Mouse (Mus musculus) bone marrow, adult 2 months (tissue): ENCODE data around the gene Smco4. TPM values are rescaled to one million over a fixed set of nuclear protein-coding genes. Genes with fewer than 3 reads are reported as not detected.

Experiments used
- H3K27ac ChIP-seq: fragments of 200-500 bp; 2 replicates; pipeline ENCODE4 v1.5.1; 2012; ENCODE audit warnings: low read depth, mild to moderate bottlenecking, control low read depth, inconsistent platforms, low read length; ENCODE audit not compliant: control insufficient read depth, poor library complexity, insufficient read depth
- H3K4me1 ChIP-seq: fragments of 200-500 bp; 2 replicates; pipeline ENCODE4 v1.6.1; 2011; ENCODE audit warnings: low read length; ENCODE audit not compliant: control insufficient read depth, insufficient read depth
- H3K4me3 ChIP-seq: fragments of 200-500 bp; replicated peaks from 2 replicates; pipeline ENCODE3; 2011; ENCODE audit warnings: mild to moderate bottlenecking, low read depth, low read length, control low read depth; ENCODE audit not compliant: control insufficient read depth
- CTCF ChIP-seq: fragments of 200-500 bp; IDR thresholded peaks from 2 replicates; pipeline ENCODE4 v1.5.1; 2011; ENCODE audit warnings: low read length, control low read depth; ENCODE audit not compliant: control insufficient read depth, insufficient read depth
- POLR2A ChIP-seq: fragments of 200-500 bp; IDR thresholded peaks from 2 replicates; pipeline ENCODE4 v1.6.1; 2011; ENCODE audit warnings: low read depth, mild to moderate bottlenecking, control low read depth, low read length, borderline replicate concordance; ENCODE audit not compliant: control insufficient read depth
- WGBS: fragments of 180-500 bp; shearing (Covaris S2); methylation state at CpG from one replicate; pipeline ENCODE4 v1.1.7; 2018; 5-methylcytosine and 5-hydroxymethylcytosine counted together
- polyA plus RNA-seq: library from polyadenylated mRNA; stranded (reverse); fragments of >200 nt; gene quantifications from 2 replicates; pipeline ENCODE4 v1.2.4, GENCODE M21; 2011; ENCODE audit warnings: low replicate concordance; ENCODE audit not compliant: missing spikeins, insufficient read depth, insufficient read length

Smco4 gene
- polyA plus RNA-seq, 1 experiment = 11.1 TPM

DNA sequence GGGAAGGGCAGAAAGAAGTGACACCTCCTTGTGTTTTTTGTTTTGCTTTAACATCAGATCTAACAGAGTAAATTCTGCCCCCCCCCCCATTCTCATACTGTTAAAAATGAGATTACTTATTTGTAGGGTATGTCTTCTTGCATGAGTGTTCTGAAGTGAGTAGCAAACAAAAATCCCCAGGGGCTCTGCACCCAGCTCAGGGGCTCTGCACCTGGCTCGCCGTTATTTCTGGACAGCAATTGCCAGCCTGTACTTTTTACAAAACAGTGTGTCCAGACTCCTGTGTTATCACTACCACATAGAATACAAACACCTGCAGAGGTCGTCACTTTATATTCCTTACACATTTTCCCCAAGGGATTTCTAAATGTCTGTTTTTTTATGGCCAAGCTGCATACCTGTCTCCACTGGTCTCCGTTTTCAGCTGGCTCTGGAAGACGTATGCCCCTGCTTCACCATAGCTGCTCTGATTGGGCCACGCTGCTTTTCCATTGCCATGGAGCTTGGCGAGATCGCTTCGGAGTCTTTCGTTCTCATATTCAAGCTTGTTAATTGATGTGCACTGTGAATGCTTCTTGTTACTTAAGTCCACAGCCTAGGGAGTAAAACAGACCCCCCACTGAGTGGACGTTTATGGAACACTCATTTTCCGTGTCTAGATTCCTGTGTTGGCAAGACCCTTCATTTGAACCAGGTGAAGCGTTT, 81.7 kb downstream of the Smco4 start:
- Histone ChIP-seq H3K4me3 (no peak overlapping the region), H3K4me1 (no peaks in the 10 kb centered on the region), H3K27ac (no peak overlapping the region)
- WGBS = 84% methylated on average over 13 of the region's 13 CpGs
- no peak for TF ChIP-seq CTCF
- TF ChIP-seq POLR2A = no peak

DNA sequence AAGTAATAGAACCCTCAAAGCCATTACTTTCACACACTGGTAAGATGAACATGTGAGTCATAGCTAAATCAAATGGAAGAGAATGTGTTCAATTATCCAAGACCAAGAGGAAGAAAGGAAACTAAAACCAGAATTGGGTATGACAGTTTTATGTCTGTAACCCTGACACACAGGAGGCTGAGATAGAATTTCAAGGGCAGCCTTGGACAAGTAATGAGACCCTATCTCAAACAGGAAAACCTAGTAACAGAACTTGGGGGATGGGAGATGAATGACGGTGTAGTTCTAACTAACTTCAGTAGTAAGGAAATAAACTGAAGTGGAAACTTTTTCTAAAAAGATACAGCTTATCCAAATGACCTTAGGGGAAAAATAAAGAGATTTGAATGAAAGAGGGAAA, 85.2 kb downstream of the Smco4 start:
- TF ChIP-seq POLR2A (no peak), CTCF (no peak)
- Histone ChIP-seq H3K4me3 (no peak overlapping the region), H3K4me1 (no peaks in the 10 kb centered on the region), H3K27ac (no peak overlapping the region)
- 50% methylated on average over 1 of the region's 1 CpGs for WGBS

DNA sequence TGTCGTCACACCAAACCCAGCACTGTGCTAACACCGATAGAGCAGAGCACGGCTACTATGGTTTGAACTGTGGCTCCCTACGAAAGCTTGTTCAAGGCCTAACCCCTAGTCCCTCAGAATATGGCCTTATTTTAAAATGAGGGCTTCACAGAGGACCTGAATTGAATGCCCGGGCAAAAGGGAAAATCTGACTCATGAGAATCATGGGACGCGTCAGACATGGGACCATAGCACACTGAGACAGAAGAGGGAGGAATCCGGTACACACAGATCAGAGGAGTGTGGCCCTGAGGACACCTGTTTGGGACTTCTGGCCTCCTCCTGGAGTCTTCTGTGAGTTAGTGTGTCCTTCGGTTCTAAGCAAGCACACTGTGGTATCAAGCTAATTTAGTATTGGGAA, 85.7 kb downstream of the Smco4 start:
- TF ChIP-seq CTCF = no peak
- TF ChIP-seq POLR2A = no peak
- 84% methylated on average over 9 of the region's 9 CpGs for WGBS
- no peak overlapping the region for H3K4me3 ChIP-seq
- no peaks in the 10 kb centered on the region for H3K4me1 ChIP-seq
- no peak overlapping the region for H3K27ac ChIP-seq

DNA sequence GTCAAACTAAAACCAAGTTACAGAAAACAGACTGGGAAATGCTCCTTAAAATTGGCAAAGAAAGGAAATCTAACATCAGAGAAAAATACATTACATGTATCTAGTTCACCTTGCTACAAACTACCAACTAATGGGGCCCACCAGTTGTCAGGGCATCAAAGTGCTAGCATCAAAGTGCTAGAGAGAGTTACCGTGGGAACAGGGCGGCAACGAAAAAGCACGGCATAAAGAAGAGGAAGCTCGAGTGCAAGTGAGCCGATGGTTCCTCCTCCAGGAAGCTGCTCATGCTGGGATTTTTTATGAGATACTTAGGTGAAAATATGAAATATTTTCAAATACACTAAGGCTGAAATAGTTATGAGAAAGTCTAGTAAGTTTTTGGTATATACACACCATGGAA, 86.9 kb downstream of the Smco4 start:
- Histone ChIP-seq H3K27ac (no peak overlapping the region), H3K4me3 (no peak overlapping the region), H3K4me1 (no peaks in the 10 kb centered on the region)
- 7% methylated on average over 6 of the region's 6 CpGs for WGBS
- TF ChIP-seq POLR2A (no peak), CTCF (no peak)

DNA sequence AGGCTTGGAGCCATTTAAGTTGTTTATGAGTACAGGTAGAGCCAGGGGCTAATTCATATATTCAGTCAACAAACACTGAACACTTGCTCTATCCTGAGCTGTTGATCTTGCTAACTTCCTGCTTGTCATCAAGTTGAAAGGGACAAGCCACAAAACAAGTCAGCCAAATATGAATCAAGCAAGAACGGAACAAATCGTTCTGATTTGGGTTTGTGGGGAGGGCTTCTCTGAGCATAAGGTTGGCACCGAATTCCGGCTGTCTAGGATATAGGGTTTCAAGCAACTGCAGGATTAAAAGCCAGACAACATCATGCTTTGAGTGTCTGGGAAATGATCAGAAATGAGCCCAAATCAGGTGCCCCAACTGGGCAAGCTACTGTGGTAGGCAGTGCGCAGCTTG, 88.8 kb downstream of the Smco4 start:
- H3K4me1 ChIP-seq = no peaks in the 10 kb centered on the region
- TF ChIP-seq POLR2A = no peak
- TF ChIP-seq CTCF = no peak
- no peak overlapping the region for H3K4me3 ChIP-seq
- no peak overlapping the region for H3K27ac ChIP-seq
- 73% methylated on average over 5 of the region's 5 CpGs for WGBS

DNA sequence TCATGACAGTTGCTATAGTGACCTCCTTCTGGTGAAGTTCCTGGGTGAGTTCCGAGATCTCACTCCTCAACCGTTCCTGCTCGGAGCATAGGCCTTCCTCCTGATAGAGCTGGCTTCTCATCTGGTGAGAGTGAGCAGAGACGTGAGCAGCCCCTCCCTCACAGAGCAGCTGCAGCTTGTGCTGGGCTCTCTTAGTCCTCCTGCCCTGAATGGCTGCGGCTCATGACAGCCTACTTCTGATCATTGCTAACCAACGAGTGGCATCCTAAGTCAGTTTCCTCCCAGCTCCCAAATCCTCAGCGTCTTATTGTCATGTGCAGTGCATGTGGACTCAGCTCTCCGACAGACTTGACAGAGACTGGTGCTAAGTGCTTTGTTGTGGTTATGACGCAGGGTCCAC, 91.0 kb downstream of the Smco4 start:
- Histone ChIP-seq H3K4me3 (no peak overlapping the region), H3K4me1 (no peaks in the 10 kb centered on the region), H3K27ac (no peak overlapping the region)
- no peak for TF ChIP-seq CTCF
- no peak for TF ChIP-seq POLR2A
- WGBS = 82% methylated on average over 9 of the region's 9 CpGs

DNA sequence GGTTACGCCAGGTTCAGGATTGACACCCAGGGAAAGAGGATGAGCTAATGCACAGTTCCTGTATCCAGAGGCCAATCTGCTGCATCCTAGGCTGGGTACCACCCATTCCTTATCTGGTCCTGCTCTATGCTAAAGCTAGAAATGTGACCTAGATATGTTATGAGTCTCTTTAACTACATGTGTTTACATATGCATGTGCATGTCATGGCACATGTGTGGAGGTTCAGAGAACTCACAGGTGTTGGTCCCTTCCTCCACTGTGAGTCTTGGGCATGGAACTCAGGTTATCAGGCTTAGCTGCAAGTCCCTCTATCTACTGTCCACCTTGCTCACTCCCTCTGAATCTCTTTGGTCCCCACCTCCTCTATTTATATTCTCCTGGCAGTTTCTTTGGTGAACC, 92.7 kb downstream of the Smco4 start:
- WGBS = 88% methylated on average over 1 of the region's 1 CpGs
- TF ChIP-seq CTCF (no peak), POLR2A (no peak)
- no peak overlapping the region for H3K27ac ChIP-seq
- H3K4me3 ChIP-seq = no peak overlapping the region
- H3K4me1 ChIP-seq = no peaks in the 10 kb centered on the region

DNA sequence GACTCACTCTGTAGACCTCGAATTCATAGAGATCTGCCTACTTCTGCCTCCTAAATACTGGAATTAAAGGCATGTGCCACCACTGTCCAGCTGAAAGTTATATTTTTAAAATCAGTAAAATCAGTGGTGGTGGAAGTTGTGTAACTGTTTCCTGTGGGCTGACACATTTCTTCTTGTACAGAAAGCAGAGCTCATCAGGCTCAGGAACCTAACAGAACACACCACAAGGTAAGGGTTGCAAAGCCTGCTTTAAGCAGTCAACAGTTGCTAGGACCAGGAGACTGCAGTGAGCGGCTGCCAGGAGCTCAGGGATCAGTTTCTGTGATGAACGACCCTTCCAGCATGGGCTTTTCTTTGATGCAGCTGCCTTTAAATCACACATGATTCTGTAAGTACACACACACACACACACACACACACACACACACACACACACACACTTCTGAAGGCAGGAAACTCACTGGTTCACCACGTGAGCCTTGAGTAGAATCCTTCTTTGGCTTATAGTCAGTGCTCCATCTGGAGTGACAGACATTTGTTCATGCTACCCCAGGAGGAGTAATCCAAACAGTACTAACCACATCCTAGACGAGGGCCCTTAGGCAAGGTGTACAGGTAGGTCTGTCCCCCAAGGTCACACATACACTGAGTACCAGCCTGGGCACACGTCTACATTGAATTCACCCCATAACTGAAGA, 94.1 kb downstream of the Smco4 start:
- no peaks in the 10 kb centered on the region; the same call in 1 of the 2 replicates for H3K4me1 ChIP-seq
- TF ChIP-seq POLR2A = no peak
- TF ChIP-seq CTCF = no peak
- H3K4me3 ChIP-seq = no peak overlapping the region
- 21% methylated on average over 6 of the region's 6 CpGs for WGBS
- H3K27ac ChIP-seq = no peak overlapping the region
